Comparison of ENCODE assay signal across 15 mouse cellular contexts in the genomic region with DNA sequence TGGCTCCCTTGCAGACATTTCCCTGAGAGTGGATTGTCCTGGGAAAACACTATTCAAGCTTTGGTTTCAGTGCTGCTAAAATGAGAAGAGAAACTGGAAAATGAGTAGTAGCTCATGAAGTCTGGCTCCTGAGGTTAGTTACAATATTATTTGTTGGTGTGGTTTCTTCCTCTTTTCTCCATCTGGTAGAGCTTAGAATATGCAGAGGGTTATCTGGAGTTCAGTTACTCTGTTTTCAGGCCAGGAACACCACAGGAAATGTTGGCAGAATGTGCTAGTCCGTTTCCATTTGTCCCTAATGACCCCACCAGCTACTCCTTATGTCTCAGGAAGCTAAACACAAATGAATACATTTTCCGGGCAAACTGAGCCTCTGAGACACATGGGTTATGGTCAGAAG. TPM values are rescaled to one million over a fixed set of nuclear protein-coding genes. Genes with fewer than 3 reads are reported as not detected.
A peak's percentile ranks its signal among the peaks of the same experiment; 100 is the strongest.
DNase-seq lines count a peak whose midpoint lies in the region; TF ChIP-seq lines count a peak whose summit lies in the region.
"Had no signal": no experiment of that assay in that cellular context is flagged by ENCODE, and none has a peak within 500 bp of the region (broad histone marks: within the 10 kb centered on the region; RNA-seq: fewer than 3 reads in every experiment).

No protein-coding gene starts in this region.

- 17% methylated on average over 2 of the region's 2 CpGs for WGBS in spleen, adult 2 months

- intact Hi-C loops in heart, postnatal 25 days (cut with DNase I), result no loop called here

- no peaks in the 10 kb centered on the region for H3K27me3 ChIP-seq in spleen, adult 2 months (ENCODE audit: control insufficient read depth, insufficient read depth, low read length)

- H3K4me3 ChIP-seq in spleen, adult 2 months (ENCODE audit: extremely low read depth, insufficient read depth, insufficient read length), result no peak overlapping the region
- H3K4me3 ChIP-seq: erythroblast, embryonic 14.5 days had no signal

- H3K27ac ChIP-seq in spleen, adult 2 months (ENCODE audit: insufficient read depth, low read length), result 0 out of 2 replicates have a peak overlapping the region, but pooled peaks have one; percentile 6

- peak; percentile 38 for DNase-seq in heart, adult 8-10 months (ENCODE audit: low spot score)
- no peak for DNase-seq in heart, postnatal 25 days (ENCODE audit: low spot score)
- no peak for DNase-seq in spleen, adult 2 months (ENCODE audit: low read depth in 1 of 2, low spot score in 2 of 2)
- DNase-seq in spleen, postnatal 14 days (ENCODE audit: low spot score in 2 of 2), result no peak
- peak; percentile 34 for DNase-seq in kidney, postnatal 14 days
- DNase-seq in adrenal gland, adult 8-10 months, result no peak
- DNase-seq in frontal cortex, postnatal 36 days (ENCODE audit: low spot score in 2 of 2), result no peak
- DNase-seq in ovary, adult 18-20 months (ENCODE audit: low spot score), result no peak
- DNase-seq: cerebellum, adult 11-12 months; lung, adult 18-20 months; right cerebral cortex, postnatal 25 days; thymus, adult 2 months had no signal

- no peak for TF ChIP-seq CTCF in spleen, adult 2 months (IDR thresholded peaks at IDR 0.05; ENCODE audit: extremely low read depth, insufficient read depth, insufficient read length, insufficient replicate concordance)

- no peaks in the 10 kb centered on the region for H3K36me3 ChIP-seq in spleen, adult 2 months (ENCODE audit: control insufficient read depth, insufficient read depth, low read length)

- no peak for TF ChIP-seq POLR2A in spleen, adult 2 months (IDR thresholded peaks at IDR 0.05; ENCODE audit: low read depth, low read length)

- peaks cover 1% of the 10 kb centered on the region; the same call in 1 of the 2 replicates for H3K4me1 ChIP-seq in spleen, adult 2 months (ENCODE audit: control insufficient read depth, insufficient read depth, insufficient read length)

RNA-seq across cellular contexts. Expression of a gene that starts 1.3 kb away (rescaled TPM):
- total RNA-seq in heart, adult 8-10 months (2022), result under 1 TPM in 2 of 4 experiments, not detected in 2; 0.47 to 0.60 TPM
- total RNA-seq in heart, postnatal 25 days (2021), result under 1 TPM in 1 of 2 experiments, not detected in 1; 0.28 TPM
- 5.4 and 8.7 TPM in 2 replicates for polyA plus RNA-seq in spleen, adult 2 months (2012; rRNA removed)
- total RNA-seq in adrenal gland, adult 8-10 months (2022), result 1 to 10 TPM in 2 of 4 experiments, under 1 TPM in 2; 0.24 to 2.7 (median 1.2) TPM
- total RNA-seq: layer of hippocampus, postnatal 25 days had no signal
- polyA plus RNA-seq: erythroblast, embryonic 14.5 days had no signal

RNA-seq across cellular contexts. Expression of a gene that starts 10.2 kb away (rescaled TPM):
- 1 to 10 TPM; 1.3 to 2.3 (median 1.6) TPM for total RNA-seq in heart, adult 8-10 months (2022)
- 1 to 10 TPM in 1 of 2 experiments, under 1 TPM in 1; 0.81 to 2.2 TPM for total RNA-seq in heart, postnatal 25 days (2021)
- polyA plus RNA-seq in spleen, adult 2 months (2012; rRNA removed), result 5.5 and 9.6 TPM in 2 replicates
- 1 to 10 TPM; 1.3 to 2.6 (median 2.2) TPM for total RNA-seq in adrenal gland, adult 8-10 months (2022)
- total RNA-seq: layer of hippocampus, postnatal 25 days had no signal
- polyA plus RNA-seq: erythroblast, embryonic 14.5 days had no signal

RNA-seq across cellular contexts. Expression of a gene that starts 21.6 kb away (rescaled TPM):
- total RNA-seq in heart, adult 8-10 months (2022), result under 1 TPM in 1 of 4 experiments, not detected in 3; 0.25 TPM
- total RNA-seq in heart, postnatal 25 days (2021), result under 1 TPM; 0.22 to 0.31 TPM
- 0.11 TPM in 1 of 2 replicates, not detected in the other for polyA plus RNA-seq in spleen, adult 2 months (2012; rRNA removed)
- under 1 TPM in 2 of 4 experiments, not detected in 2; 0.52 to 0.70 TPM for total RNA-seq in adrenal gland, adult 8-10 months (2022)
- total RNA-seq: layer of hippocampus, postnatal 25 days had no signal
- polyA plus RNA-seq: erythroblast, embryonic 14.5 days; neural tube, embryonic 11.5 days; thymus, adult 2 months had no signal

RNA-seq across cellular contexts. Expression of a gene that starts 44.5 kb away (rescaled TPM):
- total RNA-seq in heart, adult 8-10 months (2022), result 10 to 100 TPM in 3 of 4 experiments, 1 to 10 TPM in 1; 7.7 to 13.1 (median 11.7) TPM
- 10 to 100 TPM; 10.2 to 11.3 TPM for total RNA-seq in heart, postnatal 25 days (2021)
- 0.47 and 0.51 TPM in 2 replicates for polyA plus RNA-seq in spleen, adult 2 months (2012; rRNA removed)
- 1 to 10 TPM; 4.9 to 9.2 (median 7.6) TPM for total RNA-seq in adrenal gland, adult 8-10 months (2022)
- polyA plus RNA-seq: erythroblast, embryonic 14.5 days had no signal

Comparison
In these comparisons a context has a peak if more than half of its experiments do, and no peak if none do; other contexts are left out.
1. DNase-seq: peak in heart, adult 8-10 months (single experiment) and kidney, postnatal 14 days (single experiment); none in heart, postnatal 25 days (single experiment), spleen, adult 2 months (0 of 2), spleen, postnatal 14 days (0 of 2), adrenal gland, adult 8-10 months (single experiment), frontal cortex, postnatal 36 days (0 of 2) and ovary, adult 18-20 months (single experiment).